Mouse (Mus musculus): ENCODE measurements around the gene Ciz1. TPM values are rescaled to one million over a fixed set of nuclear protein-coding genes. Genes with fewer than 3 reads are reported as not detected.

Gene Ciz1
- polyA plus RNA-seq (2011; ENCODE audit: insufficient read depth, insufficient read length, low read depth, missing spikeins), result 34.3 and 38.7 TPM in 2 replicates

GRCm38 (mm10) chr2:32352151-32353006, at the start of gene Ciz1:
Gene Ciz1 (plus strand): TSS chr2:32352327.
- Histone ChIP-seq H3K27ac (ENCODE audit: insufficient read depth, low read length) (no peak within 1 kb of the TSS), H3K9me3 (replicated peaks; ENCODE audit: control insufficient read depth, insufficient read depth, low read length, poor library complexity, severe bottlenecking) (no peaks in the 10 kb centered on the region), H3K4me3 (ENCODE audit: low read depth, low read length) (peak within 1 kb of the TSS; percentile 72), H3K9ac (ENCODE audit: low read depth, poor library complexity, severe bottlenecking) (peak within 1 kb of the TSS; percentile 86), H3K27me3 (ENCODE audit: control insufficient read depth, insufficient read depth, low read length, poor library complexity, severe bottlenecking) (no peaks in the 10 kb centered on the region), H3K4me1 (ENCODE audit: control insufficient read depth, insufficient read depth, low read length) (peaks cover 16% of the 10 kb centered on the region), H3K36me3 (ENCODE audit: control insufficient read depth, insufficient read depth, low read length, poor library complexity, severe bottlenecking) (no peaks in the 10 kb centered on the region)
- TF ChIP-seq POLR2A (IDR thresholded peaks at IDR 0.05; ENCODE audit: insufficient read depth, low read length) (no peak), CTCF (IDR thresholded peaks at IDR 0.05; ENCODE audit: low read depth, low read length) (no peak), EP300 (IDR thresholded peaks at IDR 0.05; ENCODE audit: insufficient read depth, low read depth, low read length) (no peak)

- Histone ChIP-seq H3K9ac (ENCODE audit: low read depth, poor library complexity, severe bottlenecking) (no peak overlapping the region), H3K4me1 (ENCODE audit: control insufficient read depth, insufficient read depth, low read length) (no peaks in the 10 kb centered on the region), H3K27ac (ENCODE audit: insufficient read depth, low read length) (no peak overlapping the region), H3K9me3 (replicated peaks; ENCODE audit: control insufficient read depth, insufficient read depth, low read length, poor library complexity, severe bottlenecking) (no peaks in the 10 kb centered on the region), H3K4me3 (ENCODE audit: low read depth, low read length) (no peak overlapping the region), H3K36me3 (ENCODE audit: control insufficient read depth, insufficient read depth, low read length, poor library complexity, severe bottlenecking) (peaks cover 4% of the 10 kb centered on the region), H3K27me3 (ENCODE audit: control insufficient read depth, insufficient read depth, low read length, poor library complexity, severe bottlenecking) (no peaks in the 10 kb centered on the region)
- TF ChIP-seq CTCF (IDR thresholded peaks at IDR 0.05; ENCODE audit: low read depth, low read length) (peak; percentile 25), POLR2A (IDR thresholded peaks at IDR 0.05; ENCODE audit: insufficient read depth, low read length) (no peak)
These were observed 49.2 kb upstream of the Ciz1 start for GRCm38 (mm10) chr2:32302952-32303351.

GRCm38 (mm10) chr2:32304145-32304832, 47.8 kb upstream of the Ciz1 start:
- Histone ChIP-seq H3K27ac (ENCODE audit: insufficient read depth, low read length) (no peak overlapping the region), H3K4me1 (ENCODE audit: control insufficient read depth, insufficient read depth, low read length) (no peaks in the 10 kb centered on the region), H3K36me3 (ENCODE audit: control insufficient read depth, insufficient read depth, low read length, poor library complexity, severe bottlenecking) (no peaks in the 10 kb centered on the region), H3K9ac (ENCODE audit: low read depth, poor library complexity, severe bottlenecking) (no peak overlapping the region), H3K4me3 (ENCODE audit: low read depth, low read length) (no peak overlapping the region), H3K9me3 (replicated peaks; ENCODE audit: control insufficient read depth, insufficient read depth, low read length, poor library complexity, severe bottlenecking) (no peaks in the 10 kb centered on the region), H3K27me3 (ENCODE audit: control insufficient read depth, insufficient read depth, low read length, poor library complexity, severe bottlenecking) (no peaks in the 10 kb centered on the region)
- 0 out of 2 replicates have a peak, but pooled peaks have one; percentile 8 for TF ChIP-seq EP300 (IDR thresholded peaks at IDR 0.05; ENCODE audit: insufficient read depth, low read depth, low read length)
- no peak for TF ChIP-seq POLR2A (IDR thresholded peaks at IDR 0.05; ENCODE audit: insufficient read depth, low read length)
- TF ChIP-seq CTCF (IDR thresholded peaks at IDR 0.05; ENCODE audit: low read depth, low read length), result peak; percentile 96

GRCm38 (mm10) chr2:32305668-32306067, 46.5 kb upstream of the Ciz1 start:
- Histone ChIP-seq H3K9me3 (replicated peaks; ENCODE audit: control insufficient read depth, insufficient read depth, low read length, poor library complexity, severe bottlenecking) (no peaks in the 10 kb centered on the region), H3K4me3 (ENCODE audit: low read depth, low read length) (no peak overlapping the region), H3K27ac (ENCODE audit: insufficient read depth, low read length) (no peak overlapping the region), H3K4me1 (ENCODE audit: control insufficient read depth, insufficient read depth, low read length) (no peaks in the 10 kb centered on the region), H3K9ac (ENCODE audit: low read depth, poor library complexity, severe bottlenecking) (no peak overlapping the region), H3K27me3 (ENCODE audit: control insufficient read depth, insufficient read depth, low read length, poor library complexity, severe bottlenecking) (no peaks in the 10 kb centered on the region), H3K36me3 (ENCODE audit: control insufficient read depth, insufficient read depth, low read length, poor library complexity, severe bottlenecking) (no peaks in the 10 kb centered on the region)
- TF ChIP-seq EP300 (IDR thresholded peaks at IDR 0.05; ENCODE audit: insufficient read depth, low read depth, low read length) (no peak), CTCF (IDR thresholded peaks at IDR 0.05; ENCODE audit: low read depth, low read length) (no peak), POLR2A (IDR thresholded peaks at IDR 0.05; ENCODE audit: insufficient read depth, low read length) (no peak)

GRCm38 (mm10) chr2:32306176-32306575, 46.0 kb upstream of the Ciz1 start:
- no peaks in the 10 kb centered on the region for H3K4me1 ChIP-seq (ENCODE audit: control insufficient read depth, insufficient read depth, low read length)
- H3K36me3 ChIP-seq (ENCODE audit: control insufficient read depth, insufficient read depth, low read length, poor library complexity, severe bottlenecking), result no peaks in the 10 kb centered on the region
- H3K9ac ChIP-seq (ENCODE audit: low read depth, poor library complexity, severe bottlenecking), result no peak overlapping the region
- no peak for TF ChIP-seq EP300 (IDR thresholded peaks at IDR 0.05; ENCODE audit: insufficient read depth, low read depth, low read length)
- H3K27me3 ChIP-seq (ENCODE audit: control insufficient read depth, insufficient read depth, low read length, poor library complexity, severe bottlenecking), result no peaks in the 10 kb centered on the region
- H3K9me3 ChIP-seq (replicated peaks; ENCODE audit: control insufficient read depth, insufficient read depth, low read length, poor library complexity, severe bottlenecking), result no peaks in the 10 kb centered on the region
- no peak overlapping the region for H3K27ac ChIP-seq (ENCODE audit: insufficient read depth, low read length)
- no peak overlapping the region for H3K4me3 ChIP-seq (ENCODE audit: low read depth, low read length)
